Mouse (Mus musculus) WW6 (cell line): Measurements from ENCODE around the gene Zfp335.
"Not testable (repeated sequence)": the region's sequence is repeated elsewhere in the genome, so short reads cannot be mapped to it uniquely, and the experiment has no call there.

Experiments used
- DNase-seq: peaks from one replicate; pipeline ENCODE4 v3.0.0-alpha.2; 2013; ENCODE audit warnings: low read depth, low spot score

The Zfp335 gene

DNA sequence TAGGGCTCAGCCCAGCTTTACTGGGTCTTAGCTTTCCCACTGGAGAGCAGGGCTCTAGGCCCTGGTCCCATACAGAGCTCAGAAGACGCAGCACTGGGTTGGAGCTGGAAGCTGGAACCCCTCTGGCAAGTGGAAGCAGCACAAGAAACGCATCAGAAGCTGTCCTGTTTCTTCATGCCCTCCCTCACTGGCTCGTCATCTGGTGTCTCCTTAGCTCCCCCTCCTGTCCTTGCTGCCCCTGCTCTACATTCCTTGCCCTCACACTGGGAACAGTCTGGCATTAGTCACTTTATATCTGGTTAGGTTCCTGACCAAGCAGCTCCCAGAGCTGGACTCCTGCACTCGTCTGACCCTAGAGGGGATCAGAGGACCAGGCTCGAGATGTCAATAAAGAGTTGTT, 17.5 kb downstream of the Zfp335 start:
- no peak for DNase-seq

GRCm38 (mm10) chr2:164892696-164893216, 18.8 kb downstream of the Zfp335 start:
- no peak for DNase-seq

GRCm38 (mm10) chr2:164891908-164892695, 19.5 kb downstream of the Zfp335 start:
- DNase-seq: no peak

GRCm38 (mm10) chr2:164891056-164891834, 20.3 kb downstream of the Zfp335 start:
- DNase-seq: no peak

DNA sequence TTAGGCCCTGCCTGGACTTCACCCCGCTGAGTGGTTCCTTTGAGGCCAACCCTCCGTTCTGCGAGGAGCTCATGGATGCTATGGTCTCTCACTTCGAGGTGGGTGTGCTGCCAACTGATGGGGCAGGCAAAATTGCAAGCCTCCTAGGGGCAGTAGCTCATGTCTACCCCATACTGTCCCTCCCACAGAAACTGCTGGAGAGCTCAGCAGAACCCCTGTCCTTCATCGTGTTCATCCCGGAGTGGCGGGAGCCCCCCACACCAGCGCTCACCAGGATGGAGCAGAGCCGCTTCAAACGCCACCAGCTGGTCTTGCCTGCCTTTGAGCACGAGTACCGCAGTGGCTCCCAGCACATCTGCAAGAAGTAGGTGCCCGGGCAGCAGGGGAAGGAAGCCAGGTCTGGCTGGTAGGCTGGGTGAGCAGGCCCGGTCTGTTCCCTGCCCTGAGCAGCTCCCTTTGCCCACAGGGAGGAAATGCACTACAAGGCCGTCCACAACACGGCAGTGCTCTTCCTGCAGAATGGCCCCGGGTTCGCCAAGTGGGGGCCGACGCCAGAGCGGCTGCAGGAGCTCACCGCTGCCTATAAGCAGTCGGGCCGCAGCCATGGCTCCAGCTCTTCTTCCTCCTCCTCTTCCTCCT, 21.0 kb downstream of the Zfp335 start:
- DNase-seq: no peak

GRCm38 (mm10) chr2:164889960-164890359, 21.6 kb downstream of the Zfp335 start:
- no peak for DNase-seq

GRCm38 (mm10) chr2:164888996-164889395, 22.6 kb downstream of the Zfp335 start:
- DNase-seq: no peak

DNA sequence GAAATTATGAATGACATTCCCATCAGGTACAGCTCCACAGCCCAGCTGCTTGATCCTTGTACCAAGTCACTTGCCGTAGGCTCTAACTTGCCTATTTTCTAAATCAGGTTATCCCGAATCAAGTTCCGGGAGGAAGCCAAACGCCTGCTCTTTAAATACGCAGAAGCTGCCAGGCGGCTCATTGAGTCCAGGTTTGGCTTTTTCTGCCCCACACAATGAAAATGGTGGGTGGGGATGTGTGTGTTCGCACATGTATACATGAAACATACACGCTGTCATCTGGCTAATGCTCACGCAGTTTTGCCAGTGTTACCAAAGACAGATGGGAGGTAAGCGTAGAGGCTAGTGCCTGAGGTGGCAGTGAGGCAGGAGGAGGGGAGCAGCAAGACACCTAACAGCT, 24.9 kb downstream of the Zfp335 start:
- no peak for DNase-seq

DNA sequence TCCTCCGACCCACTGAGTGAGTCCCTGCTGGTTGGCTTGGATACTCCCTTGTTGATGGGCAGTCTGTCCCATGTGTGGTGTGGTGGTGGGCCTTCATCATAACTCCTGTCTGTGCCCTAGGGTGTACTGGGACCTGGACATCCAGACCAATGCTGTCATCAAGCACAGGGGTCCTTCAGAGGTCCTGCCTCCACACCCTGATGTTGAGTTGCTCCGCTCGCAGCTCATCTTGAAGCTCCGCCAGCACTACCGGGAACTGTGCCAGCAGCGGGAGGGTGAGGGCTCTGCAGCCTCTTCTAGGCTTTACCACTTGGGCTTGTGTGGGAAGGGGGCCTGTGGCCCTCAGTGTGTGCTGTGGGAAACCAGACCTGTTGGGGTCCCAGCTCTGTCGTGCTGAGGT, 25.8 kb downstream of the Zfp335 start:
- no peak for DNase-seq

- DNase-seq: no peak
These were observed 28.9 kb downstream of the Zfp335 start for GRCm38 (mm10) chr2:164882619-164883018.

- no peak for DNase-seq
These were observed 31.8 kb downstream of the Zfp335 start for GRCm38 (mm10) chr2:164879568-164880277.

DNA sequence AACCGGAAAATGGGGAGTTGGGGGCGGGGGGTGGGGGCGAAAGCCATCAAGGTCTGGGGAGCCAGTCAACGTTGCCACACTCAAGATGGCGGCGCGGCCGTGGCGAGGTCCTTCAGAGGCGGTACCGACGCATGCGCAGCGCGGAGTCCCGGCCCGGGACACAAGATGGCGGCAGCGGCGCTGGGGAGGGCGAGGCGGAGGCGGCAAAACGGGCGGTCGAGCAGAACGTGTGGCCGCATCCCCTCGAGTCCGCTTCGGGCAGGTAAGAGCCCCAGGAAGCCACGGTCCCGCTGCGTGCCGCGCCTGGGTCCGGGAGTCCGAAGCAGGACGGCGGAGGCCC, 32.4 kb downstream of the Zfp335 start, which contains the start of gene Pcif1:
Gene Pcif1 (plus strand): TSS at position 77 of the 340 bp plus-strand sequence.
- no peak for DNase-seq

DNA sequence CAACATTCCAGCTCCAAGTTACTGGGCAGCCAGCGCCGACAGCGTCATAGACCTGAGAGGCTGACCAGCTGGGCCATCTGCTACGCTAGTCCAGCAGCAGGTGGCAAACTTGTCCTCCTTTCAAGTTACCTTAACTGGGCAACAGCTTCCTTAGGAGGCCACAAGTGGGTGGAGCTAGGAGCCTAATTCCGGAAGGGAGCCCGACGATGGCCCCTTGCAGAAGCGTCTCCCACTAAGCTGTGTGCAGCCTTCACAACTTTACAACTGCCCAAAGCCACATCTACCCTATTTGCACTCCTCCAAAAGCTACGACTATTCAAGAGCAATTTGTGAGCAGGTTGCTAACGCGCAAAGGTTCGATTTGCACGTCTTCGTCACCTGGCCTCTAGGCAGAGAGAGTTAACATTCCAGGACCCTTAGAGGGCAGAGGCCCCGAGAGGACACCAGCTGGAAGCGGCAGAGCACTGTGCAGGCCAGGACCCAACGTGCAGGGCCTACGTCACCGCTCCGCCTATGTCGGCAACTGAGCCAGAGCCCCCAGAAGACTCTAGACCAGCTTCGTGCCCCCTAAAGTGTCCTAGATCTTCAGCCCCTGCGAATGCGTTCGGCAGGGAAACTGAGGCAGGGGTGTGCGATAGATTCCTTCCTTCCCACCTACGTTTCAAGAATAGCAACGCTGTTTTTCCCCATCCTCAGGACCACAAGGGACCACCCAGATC, 32.9 kb downstream of the Zfp335 start:
- no peak for DNase-seq

DNA sequence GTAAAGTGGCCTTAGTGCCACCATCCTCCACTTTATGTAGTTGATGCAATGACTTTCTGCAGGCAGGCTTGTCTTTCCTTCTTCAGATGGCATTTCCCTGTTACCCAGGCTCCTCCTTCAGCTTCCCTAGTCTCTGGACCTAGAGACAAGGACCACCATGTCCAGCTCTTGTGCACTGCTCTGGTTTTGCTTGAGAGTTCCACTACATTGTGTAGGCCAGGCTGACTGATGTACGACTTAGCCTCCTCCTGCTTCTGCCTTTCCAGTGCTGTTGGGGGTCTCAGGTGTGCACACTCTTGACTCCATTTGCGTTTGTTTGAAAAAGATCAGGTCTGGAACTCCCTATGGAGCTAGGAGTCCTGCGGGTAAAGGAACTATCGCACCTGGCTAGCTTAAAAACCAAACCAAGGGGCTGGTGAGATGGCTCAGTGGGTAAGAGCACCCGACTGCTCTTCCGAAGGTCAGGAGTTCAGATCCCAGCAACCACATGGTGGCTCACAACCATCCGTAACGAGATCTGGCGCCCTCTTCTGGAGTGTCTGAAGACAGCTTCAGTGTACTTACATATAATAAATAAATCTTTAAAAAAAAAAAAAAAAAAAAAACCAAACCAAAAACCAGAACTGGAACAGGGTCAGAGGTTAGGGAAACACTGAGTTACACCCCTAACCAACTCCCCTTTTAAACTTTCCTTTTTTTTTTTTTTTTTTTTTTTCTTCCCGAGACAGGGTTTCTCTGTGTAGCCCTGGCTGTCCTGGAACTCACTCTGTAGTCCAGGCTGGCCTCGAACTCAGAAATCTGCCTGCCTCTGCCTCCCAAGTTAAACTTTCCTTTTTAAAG, 34.0 kb downstream of the Zfp335 start:
- not testable (repeated sequence) for DNase-seq

DNA sequence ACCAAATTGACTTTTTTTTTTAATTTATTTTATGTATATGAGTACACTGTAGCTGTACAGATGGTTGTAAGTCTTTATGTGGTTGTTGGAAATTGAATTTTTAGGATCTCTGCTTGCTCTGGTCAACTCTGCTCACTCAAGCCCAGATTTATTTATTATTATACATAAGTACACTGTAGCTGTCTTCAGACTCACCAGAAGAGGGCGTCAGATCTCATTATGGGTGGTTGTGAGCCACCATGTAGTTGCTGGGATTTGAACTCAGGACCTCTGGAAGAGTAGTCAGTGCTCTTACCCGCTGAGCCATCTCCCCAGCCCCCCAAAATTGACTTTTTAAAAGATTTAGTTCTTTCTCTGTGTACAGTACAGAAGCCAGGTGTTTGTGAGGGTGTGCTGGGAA, 35.9 kb downstream of the Zfp335 start:
- DNase-seq: not testable (repeated sequence)

DNA sequence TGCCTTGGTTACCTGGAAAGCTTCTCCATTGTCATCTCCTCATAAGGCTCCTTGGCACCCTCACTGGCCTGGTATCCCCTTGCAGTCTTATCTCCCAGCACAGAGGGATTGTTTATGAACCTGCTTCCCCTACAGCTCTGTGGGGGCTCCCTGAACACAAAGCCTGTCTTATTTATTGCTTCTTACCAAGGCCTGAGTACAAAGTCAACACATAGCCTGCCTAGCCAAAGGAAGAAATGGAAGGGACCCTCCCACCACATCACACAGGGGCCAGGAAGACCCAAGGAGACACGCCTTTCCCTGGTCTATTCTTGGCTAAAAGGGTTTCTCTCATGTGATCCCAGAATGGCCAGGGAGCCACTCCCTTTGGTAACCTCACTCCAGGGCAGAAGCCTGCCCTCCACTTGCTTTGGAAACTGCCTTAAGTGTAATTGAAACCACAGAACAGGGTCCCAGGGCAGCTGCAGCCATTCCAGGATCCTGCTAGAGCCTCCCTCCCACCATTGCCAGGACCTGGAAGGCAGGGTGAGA, 37.3 kb downstream of the Zfp335 start:
- DNase-seq: no peak

DNA sequence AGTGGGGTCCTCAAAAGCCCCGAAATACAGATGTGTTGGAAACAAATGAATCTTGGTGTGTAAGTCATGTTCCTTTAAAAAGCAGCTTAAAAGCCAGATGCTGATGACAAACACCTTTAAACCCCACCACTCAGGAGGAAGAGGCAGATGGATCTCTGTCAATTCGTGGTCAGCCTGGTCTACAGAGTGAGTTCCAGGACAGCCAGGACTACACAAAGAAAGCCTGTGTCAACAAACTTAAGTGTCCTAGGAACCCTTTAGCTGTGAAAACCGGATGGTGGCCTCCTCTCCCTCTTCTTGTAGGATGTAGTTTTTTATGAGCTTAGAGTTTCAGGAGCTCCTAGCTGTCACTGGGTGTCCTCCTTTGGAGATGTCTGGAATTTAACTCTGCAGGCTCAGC, 37.9 kb downstream of the Zfp335 start:
- no peak for DNase-seq

- no peak for DNase-seq
These were observed 39.8 kb downstream of the Zfp335 start for GRCm38 (mm10) chr2:164871602-164872303.

DNA sequence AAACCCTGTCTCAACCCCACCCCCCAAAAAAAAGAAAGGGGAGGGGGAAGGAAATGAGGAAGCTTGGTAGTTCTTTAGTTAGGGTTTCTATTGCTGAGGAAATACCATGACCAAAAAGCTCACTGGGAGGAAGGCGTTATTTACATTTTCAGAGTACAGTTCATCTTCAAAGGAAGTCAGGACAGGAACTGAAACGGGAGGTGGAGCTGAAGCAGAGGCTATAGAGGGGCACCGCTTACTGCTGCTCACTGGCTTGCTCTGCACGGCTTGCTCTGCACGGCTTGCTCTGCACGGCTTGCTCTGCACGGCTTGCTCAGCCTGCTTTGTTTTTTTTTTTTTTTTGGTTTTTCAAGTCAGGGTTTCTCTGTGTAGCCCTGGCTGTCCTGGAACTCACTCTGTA, 43.1 kb downstream of the Zfp335 start:
- no peak for DNase-seq
